Mouse (Mus musculus): ENCODE measurements around the gene Myo18a.

Myo18a gene

GRCm38 (mm10) chr11:77900187-77900586 is 137.1 kb downstream of the Myo18a start:
- DNase-seq (ENCODE audit: low read depth): no peak

- DNase-seq (ENCODE audit: low read depth): no peak
These were observed 137.7 kb downstream of the Myo18a start for GRCm38 (mm10) chr11:77900696-77901095.

GRCm38 (mm10) chr11:77901366-77901765 is 138.3 kb downstream of the Myo18a start:
- DNase-seq (ENCODE audit: low read depth): no peak

- no peak for DNase-seq (ENCODE audit: low read depth)
These were observed 138.8 kb downstream of the Myo18a start for GRCm38 (mm10) chr11:77901775-77902355.

- DNase-seq (ENCODE audit: low read depth): no peak
These were observed 140.7 kb downstream of the Myo18a start for GRCm38 (mm10) chr11:77903761-77904160.

GRCm38 (mm10) chr11:77904707-77905106 is 141.7 kb downstream of the Myo18a start:
- DNase-seq (ENCODE audit: low read depth): no peak

GRCm38 (mm10) chr11:77906097-77906687 is 143.1 kb downstream of the Myo18a start:
- DNase-seq (ENCODE audit: low read depth): no peak

GRCm38 (mm10) chr11:77906747-77907174 is 143.7 kb downstream of the Myo18a start:
- no peak for DNase-seq (ENCODE audit: low read depth)

- no peak for DNase-seq (ENCODE audit: low read depth)
These were observed 145.4 kb downstream of the Myo18a start for GRCm38 (mm10) chr11:77908468-77908867.

- no peak for DNase-seq (ENCODE audit: low read depth)
These were observed 146.3 kb downstream of the Myo18a start for GRCm38 (mm10) chr11:77909376-77909775.

GRCm38 (mm10) chr11:77909776-77910175 is 146.7 kb downstream of the Myo18a start:
- no peak for DNase-seq (ENCODE audit: low read depth)

GRCm38 (mm10) chr11:77913505-77913904 is 150.5 kb downstream of the Myo18a start:
- DNase-seq (ENCODE audit: low read depth): no peak

GRCm38 (mm10) chr11:77914598-77915260 is 151.7 kb downstream of the Myo18a start:
- DNase-seq (ENCODE audit: low read depth): no peak

All from induced T-regulatory cell, adult 2 months (primary cell).